Mouse (Mus musculus) lung, postnatal 25 days (tissue): ENCODE data around the gene Sh3bgrl3.
"Not testable (repeated sequence)": the region's sequence is repeated elsewhere in the genome, so short reads cannot be mapped to it uniquely, and the experiment has no call there.

ENCODE experiments used
- DNase-seq: peaks from one replicate; pipeline ENCODE4 v3.0.0; 2022; ENCODE audit warnings: low spot score

Sh3bgrl3 gene

DNA sequence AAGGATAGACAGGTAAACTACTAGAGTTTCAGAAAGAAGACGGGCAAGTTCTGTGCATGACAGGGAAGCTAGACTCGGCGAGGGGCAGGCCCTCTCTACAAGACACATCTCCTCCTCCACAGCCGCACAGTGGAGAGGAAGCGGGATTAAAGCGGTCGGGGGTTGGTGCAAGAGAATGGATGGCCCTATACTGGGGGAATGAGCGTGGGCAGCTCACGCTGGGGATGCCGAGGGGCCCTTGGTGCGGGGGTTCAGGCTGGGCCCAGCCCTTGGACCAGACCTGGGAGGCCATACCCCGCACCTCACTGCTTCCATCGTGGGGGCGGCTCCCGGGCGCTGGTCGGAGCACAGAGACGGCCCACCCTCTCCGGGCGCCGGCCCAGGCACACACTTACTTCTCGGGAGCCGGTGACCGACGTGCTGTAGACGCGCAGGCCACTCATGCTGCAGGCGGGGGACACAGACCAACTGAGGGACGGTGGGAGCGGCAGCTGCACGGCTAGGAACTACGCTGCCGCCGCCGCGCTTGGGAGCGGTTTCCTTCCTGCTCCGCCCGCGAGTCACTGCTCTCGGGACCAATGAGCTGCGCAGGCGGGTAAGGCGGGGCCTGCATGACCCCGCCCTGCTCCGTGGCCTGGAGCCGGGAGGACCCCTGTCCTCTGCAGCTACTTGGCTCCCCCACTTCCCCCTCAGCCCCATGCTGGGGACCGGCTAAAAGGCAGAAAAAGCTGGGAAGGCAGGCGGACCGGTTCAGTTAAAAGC lies at the start of gene Sh3bgrl3:
Gene Sh3bgrl3 (minus strand): TSS at position 569 of the 762 bp plus-strand sequence.
- peak; percentile 92 for DNase-seq

DNA sequence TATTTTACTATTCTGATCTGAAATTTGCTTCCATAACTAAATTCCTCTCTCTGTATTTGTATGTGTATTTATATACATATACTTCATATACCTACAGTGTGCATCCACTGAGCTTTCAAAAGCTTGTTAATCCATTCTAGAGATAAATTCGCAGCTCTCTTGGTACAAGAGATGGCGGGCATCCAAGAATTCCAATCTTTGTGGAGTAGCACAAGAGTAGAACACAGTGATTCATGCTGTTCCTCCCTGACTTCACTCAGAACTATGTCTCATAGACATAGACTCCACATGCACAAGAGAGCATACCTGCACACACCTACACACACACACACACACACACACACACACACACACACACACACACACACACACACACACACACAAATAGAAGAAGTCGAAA lies 43.8 kb upstream of the Sh3bgrl3 start:
- DNase-seq, result no peak

DNA sequence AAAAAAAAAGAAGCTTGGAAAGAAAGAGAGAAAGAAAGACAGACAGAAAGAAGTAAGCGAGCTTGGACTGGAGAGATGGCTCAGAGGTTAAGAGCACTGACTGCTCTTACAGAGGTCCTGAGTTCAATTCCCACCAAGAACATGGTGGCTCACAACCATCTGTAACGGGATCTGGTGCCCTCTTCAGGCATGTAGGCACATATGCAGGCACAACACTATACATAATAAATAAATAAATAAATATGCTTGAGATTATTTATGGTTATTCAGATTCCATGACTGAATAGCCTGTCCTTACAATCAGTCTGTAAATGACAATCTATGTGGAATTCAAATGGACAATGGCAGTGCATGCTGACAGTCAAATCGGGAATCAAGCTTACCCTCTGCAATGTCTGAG lies 38.3 kb upstream of the Sh3bgrl3 start:
- DNase-seq, result no peak

DNA sequence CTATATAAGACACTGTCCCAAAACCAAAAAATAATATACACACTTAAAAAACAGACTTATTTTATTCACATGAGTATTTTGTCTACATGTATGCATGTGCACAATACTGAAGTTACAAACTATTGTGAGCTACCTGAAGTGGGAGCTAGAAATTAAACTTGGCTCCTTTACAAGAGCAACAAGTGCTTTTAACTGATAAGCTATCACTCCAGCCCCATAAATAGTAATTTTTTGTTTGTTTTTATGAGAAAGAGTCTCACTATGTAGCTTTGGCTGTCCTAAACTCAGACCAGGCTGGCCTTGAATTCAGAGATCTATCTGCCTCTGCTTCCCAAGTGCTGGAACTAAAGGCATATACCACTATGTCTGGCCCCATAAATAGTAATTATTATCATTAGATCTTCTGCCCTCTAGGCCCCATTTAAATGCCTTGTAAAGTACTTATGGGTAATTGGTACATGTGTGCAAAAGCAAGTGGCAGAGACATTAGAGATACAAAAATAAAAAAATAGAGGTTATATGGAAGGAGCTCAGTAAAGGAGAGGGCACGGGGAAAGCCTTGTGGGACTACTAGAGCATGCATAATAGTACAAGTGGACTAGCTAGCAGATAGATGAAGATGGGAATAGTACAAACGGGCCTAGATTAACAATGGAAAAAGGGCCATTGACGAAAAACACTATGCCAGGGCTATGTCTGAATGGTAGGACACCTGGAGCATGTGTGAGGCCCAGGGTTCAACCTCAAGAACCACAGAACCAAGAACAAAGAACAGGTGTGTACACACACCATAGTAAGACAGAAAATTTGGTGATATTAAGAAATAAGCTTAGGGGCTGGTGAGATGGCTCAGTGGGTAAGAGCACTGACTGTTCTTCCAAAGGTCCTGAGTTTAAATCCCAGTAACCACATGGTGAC lies 37.2 kb upstream of the Sh3bgrl3 start:
- no peak for DNase-seq

DNA sequence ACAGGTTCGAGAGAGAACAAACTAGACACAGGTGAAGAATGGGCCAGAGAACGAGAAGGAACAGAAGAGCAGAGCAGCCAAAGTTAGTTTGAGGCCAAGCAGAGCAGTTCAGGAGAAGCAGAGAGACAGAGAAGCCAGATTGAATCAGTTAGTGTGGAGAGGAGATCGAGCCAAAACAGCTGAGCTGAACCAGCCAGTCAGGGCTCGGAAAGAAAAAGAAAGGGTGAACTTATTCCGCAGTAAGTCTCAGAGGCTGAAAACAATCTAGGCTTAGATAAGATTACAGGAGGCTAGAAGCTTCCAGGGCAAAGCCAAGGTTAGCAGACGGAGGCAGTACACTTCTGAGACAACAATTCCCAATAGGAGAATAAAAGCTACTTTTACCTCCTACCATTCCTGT lies 36.4 kb upstream of the Sh3bgrl3 start:
- DNase-seq, result no peak

DNA sequence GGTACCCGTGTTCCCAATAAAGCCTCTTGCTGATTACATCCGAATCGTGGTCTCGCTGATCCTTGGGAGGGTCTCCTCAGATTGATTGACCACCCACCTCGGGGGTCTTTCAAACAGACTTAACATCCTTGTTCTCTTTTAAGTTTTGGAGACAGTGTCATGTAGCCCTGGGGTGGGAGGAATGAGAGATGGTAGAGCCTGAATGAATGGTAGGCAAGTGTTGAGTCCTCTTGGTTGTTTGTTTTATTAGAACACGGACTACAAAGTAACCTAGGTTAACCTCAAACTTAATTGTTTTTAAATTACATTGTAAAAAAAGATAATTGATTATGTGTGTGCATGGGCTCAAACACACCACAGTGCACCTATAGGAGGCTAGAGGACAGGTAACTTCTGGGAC lies 36.0 kb upstream of the Sh3bgrl3 start:
- DNase-seq, result no peak

DNA sequence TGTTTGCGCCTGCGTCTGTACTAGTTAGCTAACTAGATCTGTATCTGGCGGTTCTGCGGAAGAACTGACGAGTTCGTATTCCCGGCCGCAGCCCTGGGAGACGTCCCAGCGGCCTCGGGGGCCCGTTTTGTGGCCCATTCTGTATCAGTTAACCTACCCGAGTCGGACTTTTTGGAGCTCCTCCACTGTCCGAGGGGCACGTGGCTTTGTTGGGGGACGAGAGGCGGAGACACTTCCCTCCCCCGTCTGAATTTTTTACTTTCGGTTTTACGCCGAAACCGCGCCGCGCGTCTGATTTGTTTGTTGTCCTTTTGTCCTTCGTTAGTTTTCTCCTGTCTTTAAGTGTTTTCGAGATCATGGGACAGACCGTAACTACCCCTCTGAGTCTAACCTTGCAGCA lies 31.5 kb upstream of the Sh3bgrl3 start:
- peak; percentile 51 for DNase-seq

DNA sequence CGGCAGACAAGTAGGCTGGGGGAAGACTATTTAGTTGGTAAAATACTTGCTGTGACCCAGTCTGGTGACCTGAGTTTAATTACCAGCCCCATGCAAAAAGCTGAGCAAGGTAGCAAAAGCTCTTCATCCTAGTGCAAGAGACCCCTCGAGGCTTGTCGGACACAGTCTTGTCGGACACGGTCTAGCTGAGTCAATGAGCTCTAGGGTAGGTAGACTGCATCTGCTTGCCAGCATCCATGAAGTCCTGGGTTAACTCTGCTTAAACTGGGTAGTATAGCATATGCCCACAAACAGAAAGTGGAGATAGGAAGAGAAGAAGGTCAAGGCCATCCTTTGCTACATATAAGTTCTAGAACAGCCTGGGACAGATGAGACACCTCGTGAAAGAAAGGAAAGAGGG lies 30.2 kb upstream of the Sh3bgrl3 start:
- DNase-seq, result no peak

DNA sequence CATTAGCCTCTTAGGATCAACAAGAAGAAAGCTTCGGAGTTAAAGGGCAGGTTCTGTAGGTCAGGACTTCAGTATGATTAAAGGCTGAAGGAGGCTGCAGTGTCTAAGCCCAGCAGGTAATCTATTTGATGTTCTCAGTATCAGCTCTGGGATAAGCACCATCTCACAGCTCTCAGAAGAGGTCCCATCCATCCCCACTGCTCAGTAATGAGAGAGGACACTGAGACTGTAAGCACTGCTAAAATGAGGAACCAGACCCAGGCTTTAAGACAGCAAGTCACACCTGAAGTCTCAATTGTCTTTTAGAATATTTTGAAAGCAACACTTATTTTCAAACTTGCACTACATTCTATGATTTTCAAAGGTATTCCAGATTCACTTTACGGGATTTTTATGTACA lies 29.0 kb upstream of the Sh3bgrl3 start:
- no peak for DNase-seq

DNA sequence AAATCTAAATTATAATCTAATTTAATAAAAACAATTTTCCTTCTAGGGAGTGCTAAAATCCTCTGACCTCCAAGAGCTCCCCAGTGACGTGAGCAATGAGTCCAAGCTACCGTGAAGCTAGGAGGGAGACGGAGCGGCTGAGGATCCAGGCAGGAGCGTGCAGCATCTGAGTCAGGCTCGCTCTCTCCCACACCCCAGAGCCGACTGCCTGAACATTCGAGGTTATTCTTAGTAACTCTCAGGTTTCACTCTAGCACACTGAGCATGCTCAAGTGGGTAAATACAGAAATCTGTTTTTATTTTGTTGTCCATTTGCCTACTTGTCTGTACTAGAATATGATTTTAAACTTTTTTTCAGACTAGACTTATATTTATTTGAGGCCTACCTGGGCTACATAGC lies 28.2 kb upstream of the Sh3bgrl3 start:
- DNase-seq, result peak; percentile 32

DNA sequence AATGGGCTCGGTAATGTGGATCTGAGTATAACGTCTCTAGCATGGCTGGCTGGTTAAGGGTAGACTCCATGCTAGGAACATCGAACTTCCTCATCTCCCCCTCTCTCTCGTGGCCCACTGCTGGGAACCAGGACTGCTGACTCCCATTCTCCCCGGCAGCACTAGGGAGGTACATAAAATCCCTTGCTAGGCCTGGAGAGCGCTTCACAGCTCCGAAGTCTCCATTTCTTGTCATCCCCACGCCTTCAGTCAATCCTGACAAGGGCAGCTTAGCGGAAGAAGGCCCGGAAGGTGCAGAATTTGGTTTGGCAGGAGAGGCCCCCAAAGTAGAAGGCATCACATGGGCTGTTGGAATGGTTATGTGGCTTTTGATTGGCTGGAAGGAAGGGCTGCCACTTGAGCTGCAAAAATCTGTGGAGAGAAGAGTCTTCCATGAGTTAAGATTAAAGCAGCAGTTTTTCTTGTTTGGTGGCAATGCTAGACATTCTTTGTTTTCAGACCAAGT lies 27.4 kb upstream of the Sh3bgrl3 start:
- no peak for DNase-seq

DNA sequence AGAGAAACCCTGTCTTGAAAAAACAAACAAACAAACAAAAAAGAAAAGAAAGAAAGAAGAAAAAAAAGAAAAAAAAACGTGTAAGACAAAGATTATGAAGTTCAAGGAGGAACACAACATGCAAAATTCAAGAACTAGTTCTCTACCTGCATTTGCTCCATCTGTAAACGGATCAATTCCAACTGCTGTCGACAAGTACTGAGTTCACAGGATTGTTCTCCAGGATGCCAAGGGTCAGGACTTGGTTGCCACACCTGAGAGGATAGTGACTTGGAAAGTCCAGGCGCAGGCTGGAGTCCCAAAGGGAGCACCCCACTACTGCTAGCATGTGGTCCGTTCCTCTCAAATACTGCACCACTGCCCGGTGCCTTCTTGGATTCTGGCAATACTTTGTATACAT lies 26.9 kb upstream of the Sh3bgrl3 start:
- DNase-seq, result no peak

DNA sequence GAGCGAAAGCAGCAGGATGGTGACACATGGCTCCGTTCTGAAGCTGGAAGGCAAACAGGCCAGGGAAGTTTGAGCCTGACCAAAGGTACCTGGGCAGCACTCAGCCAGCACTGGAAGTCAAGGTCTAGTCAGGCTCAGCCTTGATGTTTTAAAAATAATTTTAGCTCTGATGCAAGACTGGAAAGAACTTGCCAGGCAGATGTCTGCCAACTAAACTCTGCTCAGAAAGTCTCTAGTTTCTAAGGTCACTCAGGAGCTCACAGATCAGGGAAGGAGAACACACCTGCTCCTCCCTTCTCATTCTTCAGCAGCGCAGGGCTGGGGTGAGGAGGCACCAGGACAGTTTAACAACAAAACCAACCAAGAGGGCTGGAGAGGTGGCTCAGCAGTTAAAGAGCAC lies 25.8 kb upstream of the Sh3bgrl3 start:
- DNase-seq, result no peak

DNA sequence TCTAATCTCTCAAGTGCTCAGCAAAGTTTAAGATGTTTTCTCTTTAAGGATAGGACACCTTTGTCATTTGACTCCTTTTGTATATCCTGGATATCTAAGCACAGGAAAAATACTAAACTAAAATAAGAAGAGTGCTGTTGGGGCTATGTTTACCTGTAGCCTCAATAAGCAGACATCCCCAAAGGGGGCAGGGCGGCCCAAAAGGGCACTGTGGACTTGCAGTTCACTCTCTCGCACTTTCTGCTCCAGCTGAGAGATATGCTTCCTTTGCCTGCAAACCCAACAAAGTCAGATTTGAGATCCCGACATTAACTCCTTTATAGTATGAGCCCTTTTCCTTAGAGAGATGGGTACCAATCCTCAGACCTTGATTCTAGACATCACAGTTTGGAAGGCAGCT lies 25.1 kb upstream of the Sh3bgrl3 start:
- DNase-seq, result no peak

DNA sequence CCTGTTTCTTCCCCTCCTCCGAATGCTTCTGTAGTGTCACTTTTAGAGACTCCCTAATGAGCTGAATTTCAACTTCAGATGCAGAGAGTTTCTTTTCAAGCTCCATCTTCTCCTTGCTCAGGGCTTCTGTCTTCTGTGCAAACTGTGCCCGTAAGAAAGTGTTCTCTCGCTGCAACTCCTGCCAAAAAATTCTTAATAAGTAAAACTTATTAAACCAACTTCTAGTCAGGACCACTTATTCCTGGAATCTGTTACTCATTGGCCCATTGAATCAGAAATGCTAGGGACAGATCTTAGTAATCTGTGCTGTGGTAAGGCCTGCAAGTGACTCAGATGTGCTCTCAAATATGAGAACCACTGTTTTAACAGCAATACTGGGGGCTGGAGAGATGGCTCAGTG lies 23.5 kb upstream of the Sh3bgrl3 start:
- no peak for DNase-seq

DNA sequence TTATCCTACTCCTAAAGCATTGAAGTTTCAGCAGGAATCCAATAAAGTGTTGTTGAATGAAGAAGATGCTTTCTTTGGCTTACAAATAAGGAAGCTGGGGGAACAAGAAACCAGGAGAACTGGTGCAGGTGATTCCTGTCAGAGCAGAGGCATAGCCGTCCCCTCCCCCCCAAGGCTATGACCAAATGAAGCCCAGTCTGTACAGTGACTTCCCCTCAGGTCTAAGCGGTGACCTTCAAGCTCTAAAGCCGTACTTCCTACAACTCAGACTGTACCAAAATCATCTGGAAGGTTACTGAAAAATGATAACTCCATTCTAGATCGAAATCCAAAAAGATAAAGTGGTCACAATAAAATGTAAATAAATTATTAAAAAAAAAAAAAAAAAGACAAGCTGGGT lies 20.8 kb upstream of the Sh3bgrl3 start:
- DNase-seq, result no peak

DNA sequence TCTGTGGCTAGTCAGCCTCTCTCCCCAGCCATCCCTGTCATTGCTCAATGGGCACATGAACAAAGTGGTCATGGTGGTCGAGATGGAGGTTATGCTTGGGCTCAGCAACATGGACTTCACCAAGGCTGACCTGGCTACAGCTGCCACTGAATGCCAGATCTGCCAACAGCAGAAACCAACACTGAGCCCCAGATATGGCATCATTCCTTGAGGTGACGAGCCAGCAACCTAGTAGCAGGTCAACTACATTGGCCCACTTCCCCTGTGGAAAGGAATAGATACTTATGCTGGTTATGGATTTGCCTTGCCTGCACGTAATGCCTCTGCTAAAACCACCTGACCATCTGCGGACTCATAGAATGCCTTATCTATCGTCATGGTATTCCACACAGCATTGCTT lies 15.7 kb upstream of the Sh3bgrl3 start:
- not testable (repeated sequence) for DNase-seq

DNA sequence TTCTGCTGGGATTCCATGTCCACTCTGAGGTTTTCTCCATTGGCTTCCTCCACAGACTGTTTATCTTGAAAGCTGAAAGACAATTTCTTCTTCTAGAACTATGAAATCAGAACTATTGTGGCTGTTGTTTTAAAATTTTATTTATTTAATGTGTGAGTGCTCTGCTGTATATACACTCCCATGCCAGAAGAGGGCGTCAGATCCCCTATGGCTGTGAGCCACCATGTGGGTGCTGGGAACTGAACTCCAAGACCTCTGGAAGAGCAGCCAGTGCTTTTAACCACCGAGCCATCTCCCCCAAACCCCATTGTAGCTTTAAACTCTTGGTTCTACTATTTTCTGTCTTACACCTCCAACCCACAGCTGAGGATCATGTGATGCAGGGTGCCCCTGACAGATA lies 10.3 kb upstream of the Sh3bgrl3 start:
- no peak for DNase-seq

DNA sequence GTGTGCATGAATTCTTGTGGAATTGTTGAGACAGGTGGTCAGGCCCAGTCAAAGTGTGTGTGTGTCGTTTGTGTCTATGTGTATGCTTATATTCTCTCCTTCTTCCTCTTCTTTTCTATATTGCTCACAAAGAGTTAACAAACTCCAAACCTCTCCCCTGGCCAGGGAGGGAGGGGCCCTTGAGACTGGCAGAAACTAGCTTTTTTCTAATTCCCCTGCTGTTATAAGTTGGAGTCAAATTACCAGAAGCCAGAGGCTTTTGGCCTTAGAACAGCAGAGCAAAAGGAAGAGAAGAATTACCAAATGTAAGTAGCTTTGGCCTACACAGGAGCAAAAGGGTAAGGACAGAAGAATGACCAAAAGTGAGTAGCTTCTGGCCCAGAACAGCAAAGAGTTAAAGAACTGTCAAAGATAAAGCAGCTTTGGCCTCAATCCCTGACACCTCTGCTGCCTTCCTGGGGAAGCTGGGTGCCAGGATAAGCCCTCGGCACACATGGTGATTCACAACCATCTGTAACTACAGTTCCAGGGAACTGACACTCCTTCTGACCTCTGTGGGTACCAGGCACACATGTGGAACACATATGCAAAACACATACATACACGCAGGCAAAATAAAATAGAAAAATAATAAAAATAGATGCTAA lies 7.8 kb upstream of the Sh3bgrl3 start:
- no peak for DNase-seq

DNA sequence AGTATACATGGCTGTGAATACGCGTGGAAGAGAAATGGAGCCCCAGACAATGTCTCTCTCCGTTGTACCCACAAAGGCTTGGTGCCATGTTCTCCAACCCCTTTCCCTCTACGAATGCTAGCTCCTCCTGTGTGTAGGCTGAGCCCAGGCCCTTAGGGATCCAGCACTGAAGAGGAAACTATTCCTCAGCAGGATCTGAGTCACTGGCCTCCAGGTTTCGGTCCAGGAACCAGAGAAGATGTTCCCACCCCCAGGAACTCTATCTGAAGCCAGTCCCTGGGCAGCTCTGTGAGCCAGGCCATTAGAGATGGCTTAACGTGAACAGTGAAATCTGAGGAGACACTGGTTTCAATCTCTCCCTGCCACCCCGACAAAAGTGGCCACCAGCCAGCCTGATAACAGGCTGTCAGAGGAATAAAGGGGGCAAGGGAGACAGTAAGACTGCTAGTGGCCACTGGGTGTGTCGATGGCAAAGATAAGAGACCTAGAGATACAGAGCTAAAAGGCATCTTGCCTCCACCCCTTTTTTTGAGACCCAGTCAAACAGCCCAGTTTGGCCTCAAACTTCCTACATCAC lies 4.0 kb upstream of the Sh3bgrl3 start:
- DNase-seq, result no peak

DNA sequence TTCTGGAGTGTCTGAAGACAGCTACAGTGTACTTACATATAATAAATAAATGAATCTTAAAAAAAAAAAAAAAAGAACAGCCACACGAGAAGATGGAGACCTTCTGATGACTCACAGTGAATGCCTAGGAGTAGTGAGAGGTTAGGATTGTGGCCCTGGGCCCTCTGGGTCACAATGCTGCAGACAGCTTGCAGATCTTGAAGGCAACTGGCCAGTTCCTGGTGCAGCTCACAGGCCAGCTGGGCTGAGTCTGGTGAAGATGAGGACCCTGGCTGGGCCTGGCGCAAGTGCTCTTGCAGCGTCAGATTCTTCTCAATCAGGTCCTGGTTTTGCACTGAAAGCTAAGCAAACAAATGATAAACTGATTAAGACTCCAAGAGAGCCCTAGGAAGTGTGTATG lies 3.5 kb upstream of the Sh3bgrl3 start:
- DNase-seq, result no peak

DNA sequence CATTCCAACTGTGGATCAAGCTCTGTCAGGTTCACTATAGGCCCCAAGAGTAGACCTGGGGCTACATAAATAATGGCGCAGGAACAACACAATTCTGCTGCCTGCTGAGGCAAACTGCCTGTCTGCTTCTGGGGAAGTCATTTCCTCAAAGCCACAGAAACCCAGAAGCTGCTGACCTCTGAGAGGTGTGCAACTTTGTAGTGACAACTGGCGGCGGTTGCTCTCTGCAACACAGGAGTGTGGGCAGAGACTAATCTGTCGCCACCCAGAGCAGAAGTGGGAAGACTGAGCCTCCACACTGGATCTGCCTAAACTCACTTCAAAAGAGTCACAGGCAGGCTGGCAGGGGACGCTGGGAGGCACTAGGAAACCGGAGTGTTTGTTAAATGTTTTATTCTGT lies 893 bp upstream of the Sh3bgrl3 start:
- DNase-seq, result peak; percentile 50
